Mouse (Mus musculus) ES-E14 (cell line): ENCODE measurements around the gene Atxn1.

ENCODE experiments used
- MAFK ChIP-seq: IDR thresholded peaks from 2 replicates; pipeline ENCODE4 v1.6.1; 2014; ENCODE audit warnings: mild to moderate bottlenecking, low read depth, low read length, inconsistent platforms; ENCODE audit not compliant: insufficient read depth
- ZC3H11A ChIP-seq: IDR thresholded peaks from 2 replicates; pipeline ENCODE4 v1.6.1; 2012; ENCODE audit warnings: low read depth, mild to moderate bottlenecking, inconsistent platforms, low read length, borderline replicate concordance
- ZNF384 ChIP-seq: IDR thresholded peaks from 2 replicates; pipeline ENCODE4 v1.6.1; 2012; ENCODE audit warnings: low read depth, low read length, inconsistent platforms

GRCm38 (mm10) chr13:45622871-45623546 is 341.8 kb downstream of the Atxn1 start:
- TF ChIP-seq ZNF384 (no peak), ZC3H11A (no peak), MAFK (no peak)
